Mouse (Mus musculus): ENCODE data around the gene Lsm10.

DNA sequence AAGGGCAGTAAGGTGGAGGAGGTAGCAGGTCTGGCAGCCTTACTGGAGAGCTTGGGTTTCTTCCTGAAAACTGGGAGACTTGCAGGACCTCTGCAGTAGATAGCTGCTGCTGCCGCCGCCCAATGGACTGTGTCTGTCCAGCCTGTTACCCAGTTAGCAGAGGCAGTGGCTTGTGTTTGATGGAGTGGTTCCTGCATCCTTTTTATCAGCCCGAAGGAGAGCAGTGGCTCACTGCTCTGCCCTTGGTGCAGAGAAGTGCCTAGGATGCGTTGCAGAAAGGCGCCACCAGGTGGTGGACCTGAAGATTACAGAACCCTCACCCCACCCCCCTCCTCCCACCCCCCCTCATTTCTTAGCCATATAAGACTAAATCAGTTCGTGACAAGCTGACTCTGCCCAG is 17.5 kb downstream of the Lsm10 start:
- peak; percentile 82 for TF ChIP-seq CTCF (IDR thresholded peaks at IDR 0.05; ENCODE audit: insufficient read depth, low read length)
- TF ChIP-seq POLR2A (IDR thresholded peaks at IDR 0.05; ENCODE audit: borderline replicate concordance, extremely low read depth, low read depth, low read length): no peak
